Mouse (Mus musculus) MEL (cell line): ENCODE data around the gene Dgcr6. TPM values are rescaled to one million over a fixed set of nuclear protein-coding genes. Genes with fewer than 3 reads are reported as not detected.

Experiments used
- DNase-seq: peaks from one replicate; pipeline ENCODE4 v3.0.0; 2011; ENCODE audit warnings: low read depth, low spot score
- H3K27ac ChIP-seq: 2 replicates; pipeline ENCODE4 v1.5.1; 2012; ENCODE audit warnings: low read depth, mild to moderate bottlenecking, control low read depth, low read length, moderate library complexity; ENCODE audit not compliant: control insufficient read depth
- H3K27me3 ChIP-seq, 2 experiments: fragments of 150-350 bp in 1 of 2; sonication (generic) in 1 of 2; 2 replicates each; pipeline ENCODE4 v1.6.1; 2012; ENCODE audit warnings: low read length in 2 of 2, mild to moderate bottlenecking in 2 of 2, improper control_type of control experiment in 1 of 2, moderate library complexity in 1 of 2; ENCODE audit not compliant: insufficient read depth in 2 of 2, control insufficient read depth in 1 of 2
- H3K36me3 ChIP-seq, 2 experiments: 2 replicates each; pipeline ENCODE4 v1.6.1; 2012 to 2014; ENCODE audit warnings: low read length in 2 of 2, improper control_type of control experiment in 1 of 2, inconsistent platforms in 1 of 2, mild to moderate bottlenecking in 1 of 2; ENCODE audit not compliant: insufficient read depth in 2 of 2, control insufficient read depth in 1 of 2
- H3K4me1 ChIP-seq, 2 experiments: fragments of 150-350 bp in 1 of 2; sonication (generic) in 1 of 2; 2 replicates each; pipeline ENCODE4 v1.6.1; 2012; ENCODE audit warnings: low read length in 2 of 2, improper control_type of control experiment in 1 of 2, mild to moderate bottlenecking in 1 of 2; ENCODE audit not compliant: insufficient read depth in 2 of 2, control insufficient read depth in 1 of 2
- H3K4me3 ChIP-seq, 2 experiments: fragments of 150-350 bp in 1 of 2; sonication (generic) in 1 of 2; 2 replicates each; pipeline ENCODE4 v1.5.1; 2012; ENCODE audit warnings: low read depth in 2 of 2, low read length in 2 of 2, mild to moderate bottlenecking in 2 of 2, moderate library complexity in 2 of 2, control low read depth in 1 of 2, improper control_type of control experiment in 1 of 2; ENCODE audit not compliant: control insufficient read depth in 1 of 2, insufficient read depth in 1 of 2
- H3K79me2 ChIP-seq: 2 replicates; pipeline ENCODE4 v1.6.1; 2012; ENCODE audit warnings: mild to moderate bottlenecking, low read length, moderate library complexity; ENCODE audit not compliant: control insufficient read depth, poor library complexity, insufficient read depth
- H3K9ac ChIP-seq: 2 replicates; pipeline ENCODE4 v1.6.1; 2012; ENCODE audit warnings: low read depth, mild to moderate bottlenecking, control low read depth, low read length, moderate library complexity; ENCODE audit not compliant: control insufficient read depth, poor library complexity, severe bottlenecking
- H3K9me3 ChIP-seq: fragments of 150-350 bp; sonication (generic); replicated peaks from 2 replicates; pipeline ENCODE4 v1.6.1; 2012; ENCODE audit warnings: mild to moderate bottlenecking, low read length, improper control_type of control experiment, moderate library complexity; ENCODE audit not compliant: insufficient read depth
- CTCF ChIP-seq, 3 experiments: IDR thresholded peaks in 2 of 3; conservative IDR thresholded peaks in 1 of 3; 2 replicates each; pipeline ENCODE4 v1.5.1; 2011 to 2012; ENCODE audit warnings: low read length in 3 of 3, low read depth in 2 of 3, mild to moderate bottlenecking in 2 of 3, improper control_type of control experiment in 1 of 3, inconsistent platforms in 1 of 3, mixed read lengths in 1 of 3, moderate library complexity in 1 of 3; ENCODE audit not compliant: control insufficient read depth in 1 of 3, insufficient read depth in 1 of 3, poor library complexity in 1 of 3, severe bottlenecking in 1 of 3
- EP300 ChIP-seq, 2 experiments: IDR thresholded peaks; 2 replicates each; pipeline ENCODE4 v1.6.1; 2011; ENCODE audit warnings: improper control_type of control experiment in 2 of 2, low read length in 2 of 2, low read depth in 1 of 2, mild to moderate bottlenecking in 1 of 2
- GATA1 ChIP-seq: IDR thresholded peaks from 2 replicates; pipeline ENCODE4 v1.6.1; 2011; ENCODE audit warnings: low read depth, low read length, improper control_type of control experiment
- HCFC1 ChIP-seq: IDR thresholded peaks from 2 replicates; pipeline ENCODE4 v1.6.1; 2012; ENCODE audit warnings: low read depth, mild to moderate bottlenecking, inconsistent platforms, low read length, improper control_type of control experiment, moderate library complexity
- MAZ ChIP-seq: IDR thresholded peaks from 2 replicates; pipeline ENCODE4 v1.6.1; 2012; ENCODE audit warnings: low read depth, mild to moderate bottlenecking, inconsistent platforms, low read length, improper control_type of control experiment
- MXI1 ChIP-seq: IDR thresholded peaks from 2 replicates; pipeline ENCODE4 v1.6.1; 2011; ENCODE audit warnings: mild to moderate bottlenecking, low read depth, low read length, improper control_type of control experiment
- MYC ChIP-seq: IDR thresholded peaks from 2 replicates; pipeline ENCODE4 v1.6.1; 2011; ENCODE audit warnings: low read depth, mild to moderate bottlenecking, low read length, improper control_type of control experiment, moderate library complexity
- POLR2A ChIP-seq, 2 experiments: IDR thresholded peaks; 2 replicates each; pipeline ENCODE4 v1.6.1; 2011 to 2012; ENCODE audit warnings: low read length in 2 of 2, mild to moderate bottlenecking in 2 of 2, control low read depth in 1 of 2, improper control_type of control experiment in 1 of 2, low read depth in 1 of 2, moderate library complexity in 1 of 2; ENCODE audit not compliant: control insufficient read depth in 1 of 2, insufficient read depth in 1 of 2, poor library complexity in 1 of 2
- POLR2AphosphoS2 ChIP-seq: IDR thresholded peaks from 2 replicates; pipeline ENCODE4 v1.6.1; 2011; ENCODE audit warnings: low read length, improper control_type of control experiment
- RAD21 ChIP-seq: IDR thresholded peaks from 2 replicates; pipeline ENCODE4 v1.6.1; 2011; ENCODE audit warnings: mild to moderate bottlenecking, low read depth, low read length, improper control_type of control experiment
- RCOR1 ChIP-seq: IDR thresholded peaks from 2 replicates; pipeline ENCODE4 v1.6.1; 2012; ENCODE audit warnings: low read depth, mild to moderate bottlenecking, inconsistent platforms, low read length, improper control_type of control experiment
- SIN3A ChIP-seq: IDR thresholded peaks from 2 replicates; pipeline ENCODE4 v1.6.1; 2012; ENCODE audit warnings: low read length, improper control_type of control experiment, inconsistent platforms
- SMC3 ChIP-seq: IDR thresholded peaks from 2 replicates; pipeline ENCODE4 v1.6.1; 2011; ENCODE audit warnings: low read depth, low read length, improper control_type of control experiment
- TBP ChIP-seq: IDR thresholded peaks from 2 replicates; pipeline ENCODE4 v1.8.0; 2011; ENCODE audit warnings: low read depth, low read length, improper control_type of control experiment
- UBTF ChIP-seq: IDR thresholded peaks from 2 replicates; pipeline ENCODE4 v1.6.1; 2012; ENCODE audit warnings: low read depth, mild to moderate bottlenecking, inconsistent platforms, low read length, improper control_type of control experiment, moderate library complexity, borderline replicate concordance; ENCODE audit not compliant: insufficient read depth
- ZC3H11A ChIP-seq: IDR thresholded peaks from 2 replicates; pipeline ENCODE4 v1.6.1; 2012; ENCODE audit warnings: low read depth, mild to moderate bottlenecking, inconsistent platforms, low read length, improper control_type of control experiment
- ZNF384 ChIP-seq: IDR thresholded peaks from 2 replicates; pipeline ENCODE4 v1.6.1; 2012; ENCODE audit warnings: low read depth, mild to moderate bottlenecking, inconsistent platforms, low read length, improper control_type of control experiment
- polyA plus RNA-seq, 2 experiments: library from polyadenylated mRNA; stranded (reverse) in 1 of 2; unstranded in 1 of 2; fragments of >175 nt in 1 of 2; fragments of >200 nt in 1 of 2; gene quantifications; 2 replicates each; pipeline versions ENCODE4 v1.2.1 to v1.2.4; 2012; ENCODE audit warnings: low replicate concordance in 2 of 2, low read depth in 1 of 2; ENCODE audit not compliant: insufficient read length in 2 of 2, insufficient read depth in 1 of 2, missing spikeins in 1 of 2
- total RNA-seq: library from RNA; depleted of rRNA; stranded (reverse); fragments of 300-350 nt; gene quantifications from 2 replicates; pipeline ENCODE4 v1.2.3, GENCODE M21; 2012

The Dgcr6 gene
- total and polyA plus RNA-seq, 3 experiments = 66.8 to 133 TPM; not detected in 1

DNA sequence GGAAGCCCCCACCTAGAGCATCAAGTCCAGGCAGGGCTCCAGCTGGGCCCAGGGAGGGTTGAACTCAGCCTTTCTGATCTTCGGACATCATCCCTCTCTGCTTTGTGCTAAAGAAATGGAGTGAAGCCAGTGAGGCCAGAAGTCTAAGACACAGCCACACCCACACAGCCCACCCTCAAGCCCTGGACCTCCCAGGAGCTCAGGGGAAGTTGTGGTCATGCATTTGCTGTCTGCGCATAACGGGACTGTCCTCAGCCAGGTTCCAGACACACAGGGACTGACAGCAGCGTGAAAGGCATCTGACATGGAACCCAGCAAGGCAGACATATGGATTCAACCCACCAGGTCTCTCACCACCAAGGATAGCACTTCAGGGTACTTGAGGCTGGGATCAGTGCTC is 63.8 kb downstream of the Dgcr6 start:
- H3K36me3 ChIP-seq = no peaks in the 10 kb centered on the region; a peak in 1 of 4 replicates
- no peak for DNase-seq
- no peak for TF ChIP-seq UBTF
- no peak for TF ChIP-seq MYC
- no peak for TF ChIP-seq MXI1
- TF ChIP-seq, all 39 proteins: peak for 0
- Histone ChIP-seq H3K79me2 (no peaks in the 10 kb centered on the region), H3K27me3 (peaks cover 0 to 3% of the 10 kb centered on the region in 2 experiments; a peak in 1 of 4 replicates), H3K4me3 (no peak overlapping the region), H3K4me1 (peaks cover 0 to 6% of the 10 kb centered on the region in 2 experiments; a peak in 1 of 4 replicates), H3K27ac (no peak overlapping the region), H3K9me3 (no peaks in the 10 kb centered on the region), H3K9ac (no peak overlapping the region)

DNA sequence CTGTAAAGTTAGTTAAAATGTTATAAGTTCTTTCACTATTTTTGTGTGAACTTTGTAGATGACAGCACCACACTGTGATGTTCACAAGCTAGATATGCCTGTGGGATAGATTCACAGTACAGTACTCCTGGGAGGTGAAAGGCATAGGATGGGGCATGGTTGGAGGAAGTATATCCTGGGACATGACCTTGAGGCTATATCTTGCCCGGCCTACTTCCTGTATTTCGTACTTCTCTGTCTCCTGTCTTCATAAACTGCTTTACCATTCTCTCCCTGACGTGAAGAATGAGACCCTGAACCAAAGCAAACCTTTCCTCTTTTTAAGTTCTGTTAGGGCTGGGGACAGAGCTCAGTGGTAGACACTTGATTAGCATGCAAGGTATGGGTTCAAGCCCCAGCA is 65.6 kb downstream of the Dgcr6 start:
- H3K36me3 ChIP-seq = no peaks in the 10 kb centered on the region; a peak in 1 of 4 replicates
- no peak overlapping the region for H3K4me3 ChIP-seq
- no peaks in the 10 kb centered on the region for H3K9me3 ChIP-seq
- peaks cover 0 to 3% of the 10 kb centered on the region in 2 experiments; a peak in 1 of 4 replicates for H3K27me3 ChIP-seq
- no peaks in the 10 kb centered on the region for H3K79me2 ChIP-seq
- 0 out of 4 replicates have a peak, but pooled peaks cover 0 to 6% of the 10 kb centered on the region in 2 experiments for H3K4me1 ChIP-seq
- H3K27ac ChIP-seq = no peak overlapping the region
- H3K9ac ChIP-seq = no peak overlapping the region
- peak; percentile 36 for DNase-seq
- TF ChIP-seq CTCF (IDR thresholded peaks at IDR 0.05 in 2 of 3, conservative IDR thresholded peaks at IDR 0.05 in 1 of 3; ENCODE audit: control insufficient read depth in 1 of 3, insufficient read depth in 1 of 3, low read depth in 2 of 3, low read length in 3 of 3, poor library complexity in 1 of 3, severe bottlenecking in 1 of 3) (no peak), TBP (0 out of 2 replicates have a peak, but pooled peaks have one; percentile 15), HCFC1 (peak; percentile 42; the same call in 1 of the 2 replicates)

DNA sequence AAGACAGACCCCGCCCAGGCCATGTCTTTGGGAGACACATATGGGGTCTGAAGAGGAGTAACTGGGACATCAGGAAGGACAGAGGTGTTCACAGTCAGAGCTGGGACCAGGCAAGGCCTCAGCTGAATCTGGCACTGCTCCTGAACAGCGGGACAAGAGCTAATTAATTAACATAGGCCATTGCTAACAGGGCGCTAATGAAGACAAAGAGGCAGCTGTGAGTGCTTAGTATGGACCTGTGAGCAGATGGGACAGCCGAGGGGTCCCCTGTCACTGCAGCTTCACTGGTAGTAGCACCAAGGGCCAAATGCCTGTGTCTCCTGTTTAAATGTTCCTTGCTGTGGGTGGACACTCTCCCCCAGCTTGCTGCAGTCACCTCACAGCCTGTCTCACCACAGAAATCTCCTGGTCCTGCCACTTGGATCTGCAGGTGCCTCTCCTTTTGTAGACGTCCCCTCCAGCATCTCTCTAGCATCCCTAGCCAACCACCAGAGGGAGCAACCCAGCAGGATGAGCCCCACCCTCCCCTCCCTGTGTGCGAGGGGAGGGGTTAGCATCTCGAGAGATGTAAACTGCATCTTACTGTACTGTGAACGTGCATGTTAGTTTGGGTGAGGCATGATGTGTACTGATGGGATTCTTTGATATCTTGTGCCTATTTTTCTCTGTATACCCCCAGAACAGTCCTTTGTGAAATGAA is 66.5 kb downstream of the Dgcr6 start:
- Histone ChIP-seq H3K27me3 (peaks cover 0 to 3% of the 10 kb centered on the region in 2 experiments; a peak in 1 of 4 replicates), H3K27ac (no peak overlapping the region), H3K4me3 (no peak overlapping the region), H3K9me3 (no peaks in the 10 kb centered on the region), H3K36me3 (no peaks in the 10 kb centered on the region; a peak in 1 of 4 replicates), H3K9ac (no peak overlapping the region), H3K4me1 (0 out of 4 replicates have a peak, but pooled peaks cover 0 to 6% of the 10 kb centered on the region in 2 experiments), H3K79me2 (no peaks in the 10 kb centered on the region)
- DNase-seq = peak; percentile 77
- TF ChIP-seq MAZ (peak; percentile 97), CTCF (IDR thresholded peaks at IDR 0.05 in 2 of 3, conservative IDR thresholded peaks at IDR 0.05 in 1 of 3; ENCODE audit: control insufficient read depth in 1 of 3, insufficient read depth in 1 of 3, low read depth in 2 of 3, low read length in 3 of 3, poor library complexity in 1 of 3, severe bottlenecking in 1 of 3) (peak; percentile 67 to 90 (median 84)), ZC3H11A (peak; percentile 55), GATA1 (no peak), POLR2AphosphoS2 (no peak), SMC3 (peak; percentile 96), POLR2A (IDR thresholded peaks at IDR 0.05; ENCODE audit: control insufficient read depth in 1 of 2, insufficient read depth in 1 of 2, low read depth in 1 of 2, low read length in 2 of 2, poor library complexity in 1 of 2) (no peak), RCOR1 (peak; percentile 15; the same call in 1 of the 2 replicates), ZNF384 (no peak), UBTF (no peak), SIN3A (no peak), RAD21 (peak; percentile 55), EP300 (IDR thresholded peaks at IDR 0.05; ENCODE audit: low read depth in 1 of 2, low read length in 2 of 2) (no peak), MXI1 (no peak)
